Mouse (Mus musculus) megakaryocyte, embryonic 14.5 days (primary cell): ENCODE measurements around the gene Smoc2.

Source experiments
- FLI1 ChIP-seq: IDR thresholded peaks from 2 replicates; pipeline ENCODE4 v1.6.1; 2012; ENCODE audit warnings: low read length, inconsistent platforms, mixed read lengths
- GATA1 ChIP-seq: IDR thresholded peaks from 3 replicates; pipeline ENCODE4 v1.6.1; 2012; ENCODE audit warnings: mixed read lengths, low read length, inconsistent platforms, borderline replicate concordance

- TF ChIP-seq GATA1, result no peak
- no peak for TF ChIP-seq FLI1
Measured at GRCm38 (mm10) chr17:14230698-14231430, 48.4 kb upstream of the Smoc2 start.
